Mouse (Mus musculus) megakaryocyte progenitor cell, adult 5-6 weeks (primary cell): ENCODE results near the gene Efcab11. TPM values are rescaled to one million over a fixed set of nuclear protein-coding genes. Genes with fewer than 3 reads are reported as not detected.
"Not testable (repeated sequence)": the region's sequence is repeated elsewhere in the genome, so short reads cannot be mapped to it uniquely, and the experiment has no call there.

ENCODE experiments used
- ATAC-seq: replicated peaks from 2 replicates; pipeline ENCODE4 v1.8.0; 2016; ENCODE audit warnings: mild to moderate bottlenecking, moderate TSS enrichment, inconsistent platforms; ENCODE audit not compliant: poor library complexity
- total RNA-seq, 2 experiments: library from RNA; stranded (forward) in 1 of 2; stranded (reverse) in 1 of 2; fragments of 157-497, 149-512 nt in 1 of 2; fragments of 200-1000 nt in 1 of 2; gene quantifications; 2 replicates each; pipeline versions ENCODE4 v1.2.3 to v1.2.4; 2015 to 2017

Gene Efcab11
- total RNA-seq, 2 experiments from 2014 or later, result 5.1 to 10.2 TPM

- peak; percentile 46; the same call in 1 of the 2 replicates for ATAC-seq
Observed at GRCm38 (mm10) chr12:99819186-99819974, 64.9 kb downstream of the Efcab11 start.

DNA sequence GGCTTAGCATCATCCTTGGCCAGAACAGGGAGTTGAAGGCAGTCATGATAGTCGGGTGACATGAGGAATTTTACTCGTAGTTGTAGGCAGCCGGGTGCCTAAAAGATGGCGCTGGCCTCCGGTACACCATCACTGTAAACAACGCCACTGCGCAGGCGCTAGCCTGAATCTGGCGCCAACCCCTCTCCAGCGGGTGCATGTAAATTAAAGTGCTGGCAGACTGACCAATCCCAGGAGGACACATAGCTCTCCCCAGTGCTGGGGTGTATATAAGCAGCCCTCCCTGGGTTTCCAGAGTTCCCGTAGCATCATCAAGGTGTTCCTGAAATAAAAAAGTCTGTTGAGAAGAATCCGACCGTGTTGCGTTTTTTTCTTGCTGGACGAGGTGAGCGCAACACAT, 66.2 kb downstream of the Efcab11 start:
- not testable (repeated sequence) for ATAC-seq

DNA sequence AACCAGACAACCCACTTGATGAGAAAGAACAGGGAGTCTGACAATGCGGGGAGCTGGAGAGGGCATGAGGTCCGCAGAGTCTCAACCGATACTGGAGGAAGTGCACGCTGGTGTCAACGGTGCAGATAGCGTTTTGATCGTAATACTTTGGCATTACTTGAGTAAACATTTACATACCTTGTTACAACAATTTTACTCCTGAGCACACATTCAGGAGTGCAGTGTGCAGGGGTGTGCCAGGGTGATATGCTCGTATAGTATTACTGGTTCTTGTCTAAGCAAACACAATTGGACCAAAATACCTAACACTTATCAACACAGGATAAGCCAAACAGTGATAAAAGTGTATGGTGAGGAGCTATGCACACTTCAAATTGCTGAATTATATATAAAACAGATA, 69.0 kb downstream of the Efcab11 start:
- ATAC-seq, result no peak

GRCm38 (mm10) chr12:99807891-99808290, 76.3 kb downstream of the Efcab11 start:
- ATAC-seq, result no peak

DNA sequence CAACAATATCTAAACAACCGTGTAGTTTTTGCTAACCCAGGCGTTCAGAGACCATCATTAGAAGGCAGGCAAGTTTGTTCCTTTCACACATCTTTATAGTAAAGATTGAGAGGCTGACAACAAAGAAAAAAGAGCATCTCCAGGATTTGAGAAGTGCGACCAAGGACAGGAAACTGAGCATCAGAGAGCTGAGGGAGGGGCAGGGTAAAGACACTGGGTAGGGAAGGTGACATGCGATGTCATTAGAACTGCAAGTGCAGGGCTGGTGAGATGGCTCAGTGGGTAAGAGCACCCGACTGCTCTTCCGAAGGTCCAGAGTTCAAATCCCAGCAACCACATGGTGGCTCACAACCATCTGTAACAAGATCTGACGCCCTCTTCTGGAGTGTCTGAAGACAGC, 77.5 kb downstream of the Efcab11 start:
- not testable (repeated sequence) for ATAC-seq

GRCm38 (mm10) chr12:99795921-99796320, 88.3 kb downstream of the Efcab11 start:
- peak; percentile 93 for ATAC-seq

- no peak for ATAC-seq
Observed at GRCm38 (mm10) chr12:99794792-99795620, 89.2 kb downstream of the Efcab11 start.

DNA sequence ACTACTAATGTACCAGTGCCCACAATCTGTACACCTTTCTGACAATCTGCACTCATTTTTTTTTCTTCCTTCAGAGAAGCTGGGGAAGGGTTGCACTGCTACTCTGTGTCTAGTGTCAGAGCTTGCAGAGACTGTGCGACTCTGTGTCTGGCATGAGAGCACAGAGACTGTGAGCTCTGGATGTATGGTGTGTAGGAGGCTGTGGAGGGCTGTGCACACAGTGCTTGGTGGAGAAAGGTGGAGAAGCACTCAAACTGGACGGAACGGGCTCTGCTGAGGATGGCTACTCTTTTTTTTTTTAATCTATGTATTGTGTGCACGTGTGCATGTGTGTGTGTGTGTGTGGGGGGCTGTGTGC, 90.1 kb downstream of the Efcab11 start:
- ATAC-seq, result no peak

- ATAC-seq, result no peak
Observed at GRCm38 (mm10) chr12:99793465-99794157, 90.6 kb downstream of the Efcab11 start.

- peak; percentile 92 for ATAC-seq
Observed at GRCm38 (mm10) chr12:99789283-99789960, 94.8 kb downstream of the Efcab11 start.

DNA sequence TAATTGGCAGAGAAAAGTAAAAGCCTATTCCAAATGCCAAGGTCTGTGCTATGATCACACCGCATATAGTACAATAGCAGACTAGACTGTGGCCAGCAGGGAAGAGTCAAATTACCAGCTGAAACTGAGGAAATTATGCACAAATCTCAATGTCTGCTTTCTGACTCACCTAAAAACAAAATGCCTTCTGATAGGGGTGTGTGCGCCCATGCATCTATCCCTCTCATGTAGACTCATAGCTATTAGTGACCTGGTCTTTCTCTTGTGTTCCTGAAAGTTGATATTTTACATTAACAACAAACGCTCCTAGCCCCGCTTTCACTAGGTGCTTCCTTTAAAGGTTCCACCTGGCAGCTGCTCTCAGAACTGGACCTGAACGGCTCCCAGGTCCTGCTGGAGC, 102.5 kb downstream of the Efcab11 start:
- ATAC-seq, result no peak

DNA sequence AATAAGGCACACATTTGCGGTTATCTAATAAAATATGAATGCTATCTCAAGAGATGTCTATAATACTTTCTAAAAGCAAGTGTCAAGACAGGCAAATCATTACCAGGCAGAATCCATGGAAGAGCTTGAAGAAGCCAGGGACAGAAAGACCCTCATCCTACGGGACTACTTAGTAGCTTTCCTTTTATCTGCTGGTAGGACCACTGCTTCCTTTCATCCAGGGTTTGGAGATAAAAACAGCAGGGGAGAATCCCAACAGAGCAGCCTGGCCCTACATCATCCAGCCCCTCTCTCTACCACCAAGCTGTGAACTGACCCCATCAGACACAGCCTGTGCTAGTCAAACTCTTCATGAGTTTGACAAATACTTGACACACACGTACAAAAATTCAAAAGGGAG, 103.8 kb downstream of the Efcab11 start:
- no peak for ATAC-seq

DNA sequence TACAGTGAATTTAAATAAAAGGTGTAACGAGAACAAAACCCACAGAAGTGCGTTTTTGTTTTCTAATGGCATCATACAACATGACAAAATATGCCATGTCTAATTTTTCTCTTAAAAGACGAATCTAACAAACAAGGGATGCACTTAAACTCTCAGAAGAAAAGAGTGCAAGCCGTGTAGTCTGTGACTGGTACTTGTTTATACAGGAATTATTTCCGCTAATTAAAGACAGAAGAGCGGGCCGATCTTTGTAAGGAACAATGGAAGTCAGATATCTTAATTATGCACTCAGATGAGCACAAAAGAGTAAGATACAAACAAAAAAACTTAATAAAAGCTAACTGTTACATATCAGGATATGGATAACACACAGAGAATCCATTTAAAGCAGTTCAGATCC, 104.3 kb downstream of the Efcab11 start:
- no peak for ATAC-seq

GRCm38 (mm10) chr12:99776497-99777139, 107.6 kb downstream of the Efcab11 start:
- ATAC-seq, result no peak

DNA sequence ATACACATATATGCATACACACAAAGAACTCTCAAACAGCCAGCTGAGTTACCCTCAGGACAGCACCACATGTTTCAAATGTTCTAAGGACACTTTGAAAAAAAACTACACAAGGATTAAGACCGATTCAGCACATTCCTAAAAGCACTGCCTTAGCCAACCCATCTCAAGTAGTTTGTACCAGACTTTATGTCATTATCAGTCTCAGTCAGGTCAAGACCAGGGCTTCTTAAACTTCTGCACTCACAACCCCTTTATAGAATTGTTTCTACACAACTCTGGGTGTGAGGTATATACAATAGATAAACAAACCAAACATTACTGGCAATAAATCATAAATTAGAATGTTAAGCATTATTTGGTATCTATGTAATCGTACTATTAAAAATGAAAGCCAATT, 109.4 kb downstream of the Efcab11 start:
- ATAC-seq, result no peak

- no peak for ATAC-seq
Observed at GRCm38 (mm10) chr12:99773636-99774193, 110.5 kb downstream of the Efcab11 start.

DNA sequence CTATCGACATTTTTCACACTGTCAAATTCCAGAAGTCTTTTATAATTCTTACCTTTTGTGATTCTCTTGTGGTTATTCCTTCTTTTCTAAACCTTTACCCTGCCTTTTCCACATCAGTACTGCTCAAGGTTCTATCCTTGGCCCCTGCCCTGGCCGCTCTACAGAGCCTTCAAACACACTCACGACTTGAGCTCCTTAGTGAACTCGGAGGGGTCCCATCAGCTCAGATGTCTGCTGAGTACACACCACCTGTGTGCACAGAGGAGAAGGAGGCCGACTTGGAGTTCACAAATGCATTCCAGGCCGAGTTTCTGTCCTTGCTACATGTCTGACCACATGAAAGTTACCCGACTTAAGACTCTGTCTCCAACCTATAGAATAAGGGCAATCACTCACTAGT, 113.2 kb downstream of the Efcab11 start:
- ATAC-seq, result no peak

DNA sequence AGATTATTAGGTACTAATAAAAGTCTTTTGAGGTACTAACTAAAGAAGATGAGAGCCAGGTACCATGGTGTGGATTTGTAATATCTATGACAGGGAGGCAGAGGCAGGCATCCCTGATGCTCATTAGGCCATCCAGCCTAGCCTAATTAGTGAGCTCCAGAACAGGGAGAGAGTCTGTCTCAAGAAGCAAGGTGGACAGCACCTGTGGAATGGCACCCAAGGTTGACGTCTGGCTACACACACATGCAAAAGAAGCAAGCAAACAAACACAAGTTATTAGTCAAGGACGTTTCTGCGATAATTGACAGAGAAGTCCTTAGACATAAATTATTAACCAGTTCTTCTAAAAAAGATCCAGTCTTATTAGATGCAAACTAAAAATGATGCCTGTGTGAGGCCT, 114.6 kb downstream of the Efcab11 start:
- no peak for ATAC-seq

DNA sequence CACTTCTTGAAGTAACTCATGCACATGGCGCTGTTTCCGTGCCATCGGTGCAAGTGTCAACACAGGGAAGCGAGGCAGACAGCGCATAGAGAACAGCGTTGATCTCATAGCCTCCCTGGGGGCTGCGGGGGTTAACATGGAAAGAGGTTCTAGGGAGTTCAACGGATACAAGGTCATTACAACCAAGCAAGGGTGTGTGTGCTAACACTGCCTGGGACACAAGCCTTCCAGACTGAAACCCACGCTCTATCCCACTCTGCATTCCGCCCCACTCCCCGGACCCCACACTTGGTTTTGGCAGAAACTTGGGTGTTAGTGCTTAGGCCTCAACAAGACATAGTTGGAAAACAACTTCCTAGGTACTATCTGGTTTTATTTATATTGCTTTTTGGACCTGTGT, 116.5 kb downstream of the Efcab11 start:
- no peak for ATAC-seq

DNA sequence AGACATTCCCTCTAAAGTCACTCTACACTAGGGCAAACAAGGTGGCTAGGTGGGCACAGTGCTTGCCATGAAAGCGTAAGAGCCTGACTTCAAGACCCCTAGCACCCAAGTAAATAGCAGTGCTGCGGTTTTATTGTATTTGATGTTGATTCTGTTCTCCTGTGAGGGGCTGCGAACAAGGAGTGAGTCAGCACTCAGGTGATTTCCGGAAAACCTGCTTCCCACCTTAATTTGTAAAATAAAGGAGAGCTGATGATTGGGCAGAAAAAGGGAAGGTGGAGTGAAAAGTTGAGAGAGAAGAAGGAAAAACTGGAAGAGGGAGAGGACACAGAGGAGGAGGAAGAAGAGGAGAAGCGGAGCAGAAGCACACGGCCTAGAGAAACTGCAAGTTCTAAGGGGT, 118.3 kb downstream of the Efcab11 start:
- no peak for ATAC-seq
